Mouse (Mus musculus): ENCODE data around the gene Tbc1d22a.

Tbc1d22a gene

GRCm38 (mm10) chr15:86238076-86238475 lies 23.8 kb downstream of the Tbc1d22a start:
- no peak for DNase-seq

DNA sequence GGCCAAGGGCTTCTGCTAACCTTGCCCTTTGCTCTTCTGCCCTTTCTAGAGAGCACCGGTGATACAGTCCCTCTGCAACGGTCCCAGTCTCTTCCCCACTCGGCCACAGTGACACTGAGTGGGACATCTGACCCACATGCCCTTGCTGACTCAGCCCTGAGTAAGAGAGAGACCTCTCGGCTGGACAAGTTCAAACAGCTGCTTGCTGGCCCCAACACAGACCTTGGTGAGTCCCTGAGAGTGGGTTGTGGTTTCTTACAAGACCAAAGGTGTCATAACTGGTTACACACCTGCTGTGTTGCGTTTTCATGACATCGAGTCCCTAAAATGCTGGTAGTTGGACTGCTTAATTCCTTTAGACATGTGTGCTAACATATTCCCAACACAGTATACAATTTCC lies 24.8 kb downstream of the Tbc1d22a start:
- DNase-seq, result no peak

GRCm38 (mm10) chr15:86239801-86240200 lies 25.5 kb downstream of the Tbc1d22a start:
- peak; percentile 71 for DNase-seq

DNA sequence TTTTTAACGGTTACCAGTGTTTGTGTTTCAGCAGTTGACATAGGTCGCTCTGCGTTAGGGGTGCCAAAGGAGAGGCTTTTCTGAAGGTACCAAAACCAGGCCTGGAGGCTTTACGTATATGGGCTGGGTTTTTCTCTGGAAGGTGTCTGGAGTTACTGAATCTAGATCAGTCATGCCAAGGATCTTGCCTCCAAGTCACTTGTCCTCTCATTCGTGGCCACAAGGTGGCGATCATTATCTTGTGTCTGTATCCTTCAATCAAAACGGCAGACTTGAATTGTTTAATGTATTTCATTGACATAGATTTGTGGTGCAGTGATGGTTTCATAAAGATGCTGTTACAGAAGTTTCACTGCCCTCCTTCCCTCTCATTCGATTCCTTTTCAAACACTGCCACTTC lies 29.4 kb downstream of the Tbc1d22a start:
- DNase-seq, result peak; percentile 73

DNA sequence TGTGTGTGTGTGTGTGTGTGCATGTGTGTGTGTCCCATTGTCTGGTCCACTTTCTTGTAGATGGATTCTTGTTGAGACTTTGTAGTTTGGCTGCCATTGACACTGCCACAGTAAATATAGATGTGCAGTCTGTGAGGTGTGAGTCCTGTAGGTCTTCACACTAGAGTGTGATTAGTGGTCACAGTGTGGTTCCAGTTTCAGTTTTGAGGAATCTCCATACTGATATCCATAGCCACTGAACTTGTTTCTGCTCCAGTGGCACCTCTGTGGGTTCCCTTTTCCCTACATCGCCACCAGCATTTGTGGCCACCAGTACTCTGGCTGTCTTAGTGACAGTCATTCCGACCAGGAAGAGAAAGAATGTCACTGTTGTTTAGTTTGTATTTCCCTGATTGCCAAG lies 30.1 kb downstream of the Tbc1d22a start:
- no peak for DNase-seq

GRCm38 (mm10) chr15:86250269-86250668 lies 36.0 kb downstream of the Tbc1d22a start:
- peak; percentile 73 for DNase-seq

DNA sequence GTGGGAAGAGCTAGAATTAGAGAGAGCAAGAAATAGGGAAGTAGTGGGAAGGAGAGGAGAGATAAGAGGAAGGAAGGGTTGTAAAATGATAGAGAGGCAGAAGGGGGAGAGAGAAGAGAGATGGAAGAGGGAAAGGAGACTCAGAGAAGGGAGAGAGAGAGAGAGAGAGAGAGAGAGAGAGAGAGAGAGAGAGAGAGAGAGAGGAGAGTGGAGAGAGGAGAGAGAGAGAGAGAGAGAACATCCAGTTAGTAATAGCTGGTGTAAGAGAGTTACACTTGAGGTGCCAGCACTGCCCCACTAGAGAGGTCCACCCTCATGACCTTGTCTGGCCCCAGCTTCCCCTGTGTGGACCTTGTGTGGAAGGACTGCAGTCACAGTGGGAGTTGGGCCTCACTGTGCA lies 37.9 kb downstream of the Tbc1d22a start:
- no peak for DNase-seq

GRCm38 (mm10) chr15:86252684-86253083 lies 38.4 kb downstream of the Tbc1d22a start:
- DNase-seq, result no peak

GRCm38 (mm10) chr15:86253411-86253810 lies 39.2 kb downstream of the Tbc1d22a start:
- no peak for DNase-seq

- DNase-seq, result no peak
Observed at GRCm38 (mm10) chr15:86256201-86256600, 41.9 kb downstream of the Tbc1d22a start.

DNA sequence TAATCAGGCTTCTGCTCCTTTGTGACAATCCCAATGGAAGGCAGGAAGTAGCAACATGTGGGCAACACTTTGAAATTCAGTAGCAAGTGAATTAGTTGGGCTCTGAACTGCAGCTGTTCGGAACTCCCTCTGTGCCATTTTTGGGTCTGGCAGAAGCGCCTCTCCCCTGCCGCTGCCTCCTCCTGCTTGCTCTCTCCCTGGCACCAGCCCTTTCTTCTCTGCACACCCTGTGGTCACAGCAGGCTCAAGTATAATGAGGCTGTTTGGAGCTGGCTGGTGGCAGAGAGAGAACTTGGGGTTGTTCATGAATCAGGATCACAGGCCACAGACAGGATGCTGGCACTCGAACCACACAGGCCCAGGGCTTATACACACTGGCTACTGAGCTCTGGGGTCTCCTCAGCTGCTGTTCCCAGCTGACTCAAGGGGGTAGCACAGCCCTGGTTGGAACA lies 42.5 kb downstream of the Tbc1d22a start:
- no peak for DNase-seq

- DNase-seq, result no peak
Observed at GRCm38 (mm10) chr15:86257916-86258685, 43.8 kb downstream of the Tbc1d22a start.

- DNase-seq, result no peak
Observed at GRCm38 (mm10) chr15:86259233-86259632, 45.0 kb downstream of the Tbc1d22a start.

- no peak for DNase-seq
Observed at GRCm38 (mm10) chr15:86260111-86260510, 45.9 kb downstream of the Tbc1d22a start.

DNA sequence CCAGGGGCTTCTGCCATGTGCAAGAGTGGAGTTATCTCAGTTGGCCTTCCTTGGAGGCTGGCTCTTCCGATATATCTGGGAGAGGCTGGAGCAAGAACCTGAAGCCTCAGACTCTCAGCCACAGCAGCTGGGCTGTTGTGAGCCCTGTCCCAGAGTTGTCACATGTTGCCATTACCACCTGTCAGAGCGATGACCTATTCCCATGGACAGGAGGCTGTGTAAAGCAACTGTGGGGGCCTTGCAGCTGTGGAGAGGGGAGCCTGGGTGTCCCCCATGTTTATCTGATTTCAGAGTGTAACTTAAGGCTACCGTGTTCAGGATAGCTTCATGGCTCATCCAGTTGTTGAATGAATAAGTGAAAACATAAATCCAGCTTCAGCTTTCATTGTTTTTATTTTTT lies 50.1 kb downstream of the Tbc1d22a start:
- no peak for DNase-seq

- no peak for DNase-seq
Observed at GRCm38 (mm10) chr15:86264803-86265202, 50.5 kb downstream of the Tbc1d22a start.

DNA sequence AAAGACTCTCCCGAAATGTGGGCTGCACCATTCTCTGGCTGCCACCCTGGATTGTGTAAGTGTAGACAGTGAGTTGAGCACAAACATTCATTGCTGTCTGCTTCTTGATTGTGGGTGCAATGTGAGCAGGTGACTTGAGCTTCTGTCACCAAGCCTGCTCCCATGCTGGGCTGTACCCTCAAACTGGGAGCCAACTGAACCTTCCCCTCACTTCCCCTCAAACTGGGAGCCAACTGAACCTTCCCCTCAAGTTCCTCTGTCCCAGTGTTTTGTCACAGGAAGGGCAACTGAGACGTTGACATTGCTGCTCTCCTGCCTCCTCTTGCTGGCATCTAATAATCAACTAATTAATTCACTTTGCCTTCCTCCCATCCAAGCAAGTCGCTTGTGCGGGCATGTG lies 52.7 kb downstream of the Tbc1d22a start:
- DNase-seq, result no peak

- no peak for DNase-seq
Observed at GRCm38 (mm10) chr15:86268526-86268925, 54.3 kb downstream of the Tbc1d22a start.

DNA sequence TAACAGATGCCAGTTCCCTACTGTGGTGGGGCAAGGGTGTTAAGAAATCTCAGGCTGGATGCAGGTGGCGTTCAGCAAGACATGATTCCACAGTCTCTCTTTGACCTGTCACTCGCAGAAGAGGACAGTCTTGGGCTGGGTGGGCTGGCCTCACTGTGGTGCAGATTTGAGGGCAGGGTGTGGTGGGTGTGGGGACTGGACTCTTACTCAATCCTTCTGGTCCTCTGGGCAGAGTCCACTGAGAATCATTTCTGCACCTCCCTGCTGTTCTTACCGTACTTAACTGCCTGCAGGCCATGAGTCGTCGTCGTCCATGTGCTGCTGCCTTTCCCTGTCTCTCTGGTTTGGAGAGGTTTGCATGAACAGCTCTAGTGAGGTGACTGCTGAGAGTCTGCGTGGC lies 61.5 kb downstream of the Tbc1d22a start:
- DNase-seq, result no peak

DNA sequence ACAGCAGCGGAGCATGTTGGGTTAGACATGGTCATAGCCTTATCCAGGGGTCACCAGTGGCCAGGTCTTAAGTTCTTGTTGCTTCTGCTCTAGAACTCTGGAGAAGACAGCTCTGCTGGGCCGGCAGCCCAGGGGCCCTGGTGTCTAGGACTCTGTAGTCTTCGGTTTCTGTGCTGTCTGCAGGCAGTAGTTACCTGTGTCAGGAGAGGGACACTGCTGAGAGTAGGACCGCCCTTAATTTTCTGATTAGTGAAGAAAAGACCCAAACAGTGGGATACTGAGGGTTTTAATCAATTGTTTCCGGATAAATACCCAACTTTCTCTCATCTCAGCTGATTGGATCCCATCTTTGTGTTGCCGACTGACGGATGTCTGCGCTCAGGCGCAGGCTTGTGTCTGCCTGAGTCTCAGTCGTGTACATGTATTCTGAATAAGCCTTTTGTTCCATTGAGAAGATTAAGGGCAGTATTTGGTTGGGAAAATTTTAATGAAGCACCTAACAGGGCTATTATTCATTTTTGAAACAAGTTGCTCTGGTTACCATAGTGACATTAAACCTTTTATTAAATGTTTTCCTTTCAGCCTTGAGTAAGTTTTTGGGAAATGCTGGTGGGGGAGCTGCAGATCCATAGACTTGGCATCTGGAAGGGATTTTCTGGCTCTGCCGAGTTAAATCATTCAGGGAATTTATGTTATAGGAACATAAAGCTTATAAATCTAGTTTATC lies 62.4 kb downstream of the Tbc1d22a start:
- DNase-seq, result peak; percentile 50

DNA sequence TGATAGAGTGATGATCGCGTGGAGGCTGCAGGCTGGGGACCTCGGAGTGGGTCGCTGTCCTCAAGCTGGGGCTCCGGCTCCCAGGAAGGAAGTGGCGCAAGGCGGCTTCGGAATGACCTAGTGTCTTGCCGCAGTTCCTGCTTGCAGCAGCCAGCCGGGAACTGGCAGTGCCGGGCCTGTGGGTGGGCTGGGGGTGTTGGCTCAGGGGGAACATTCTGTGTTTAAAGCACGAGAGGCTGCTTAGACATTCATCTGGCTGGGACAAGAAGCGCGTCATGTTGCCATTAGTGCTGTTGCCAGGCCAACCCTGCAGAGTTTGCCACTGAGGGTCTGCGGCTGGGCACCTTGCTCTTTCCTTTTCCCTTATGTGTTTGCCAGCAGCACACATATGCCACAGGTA lies 63.2 kb downstream of the Tbc1d22a start:
- no peak for DNase-seq

DNA sequence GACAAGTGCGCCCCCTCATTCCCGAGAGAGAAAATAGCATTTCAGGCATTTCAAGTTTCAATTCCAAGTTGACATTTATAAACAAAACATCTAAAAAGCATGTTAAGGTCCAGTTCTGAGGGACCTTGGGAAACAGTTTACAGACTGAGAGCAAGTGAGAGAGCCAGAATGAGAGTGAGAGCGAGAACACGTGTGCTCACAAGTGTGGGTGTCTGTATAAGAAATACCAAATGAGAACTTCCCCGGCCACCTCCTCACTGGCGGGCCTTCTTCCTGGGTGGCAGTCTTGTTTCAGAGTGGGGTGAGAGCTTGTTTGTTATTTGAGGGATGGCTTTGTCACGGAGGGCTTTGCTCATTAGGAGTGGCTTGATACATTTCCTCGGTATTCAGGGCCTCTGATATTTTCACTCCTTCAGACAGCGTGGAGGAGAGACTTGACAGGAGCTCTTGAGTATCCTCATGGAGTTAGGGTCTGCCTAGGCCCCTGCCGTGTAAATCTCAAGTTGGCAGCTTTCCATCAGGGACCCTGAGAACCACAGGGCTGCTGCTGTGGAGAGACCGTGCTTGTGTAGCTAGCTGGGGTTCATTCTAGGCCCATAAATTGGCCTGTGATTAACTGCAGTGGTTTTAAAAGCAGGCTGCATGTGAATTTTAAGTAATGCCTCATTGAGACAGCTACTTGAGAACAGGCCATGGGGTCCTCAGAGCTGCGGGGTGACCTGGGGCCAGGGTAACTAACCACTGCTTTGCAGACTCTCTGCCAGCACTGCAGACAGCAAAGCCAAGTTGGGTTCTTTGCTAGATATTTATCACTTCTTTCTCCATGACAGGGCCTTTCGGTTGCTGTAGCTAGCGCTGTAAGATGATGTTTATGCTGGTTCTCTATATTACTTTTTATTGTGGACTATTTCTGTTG lies 65.1 kb downstream of the Tbc1d22a start:
- DNase-seq, result no peak

DNA sequence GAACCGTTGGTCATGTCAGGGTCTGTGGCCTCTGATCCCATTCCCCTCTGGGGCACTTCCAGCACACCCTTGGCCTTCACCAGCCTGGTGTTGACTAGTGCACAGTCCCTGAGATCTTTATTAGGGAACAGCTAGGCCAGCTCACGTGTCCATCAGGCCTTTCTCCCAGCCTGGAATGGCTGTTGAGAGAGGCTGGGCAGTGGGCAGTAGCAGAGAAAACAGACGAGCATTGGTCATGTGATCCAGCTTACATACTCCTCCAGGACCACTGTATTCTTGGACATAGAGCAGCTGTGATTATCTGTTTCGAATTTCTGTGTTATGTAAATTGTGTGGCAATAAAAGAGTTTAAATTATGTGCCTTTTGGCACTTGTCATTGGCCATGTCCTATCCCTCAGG lies 65.9 kb downstream of the Tbc1d22a start:
- no peak for DNase-seq

Measured in embryo, embryonic 11 days (tissue).